Mouse (Mus musculus): ENCODE data around the gene Mmp25. TPM values are rescaled to one million over a fixed set of nuclear protein-coding genes. Genes with fewer than 3 reads are reported as not detected.

Gene Mmp25
- total and polyA plus RNA-seq, 3 experiments = not detected

GRCm38 (mm10) chr17:23677236-23677679 is 32.2 kb upstream of the Mmp25 start, which contains the start of gene Tnfrsf12a:
Gene Tnfrsf12a (minus strand): TSS chr17:23677468.
- H3K9ac ChIP-seq (ENCODE audit: insufficient read depth, low read depth) = peak within 1 kb of the TSS; percentile 39
- H3K27me3 ChIP-seq (replicated peaks) = peaks cover 54% of the 10 kb centered on the region
- peak within 1 kb of the TSS; percentile 69 for H3K4me2 ChIP-seq (ENCODE audit: insufficient read depth, low read depth, poor library complexity, severe bottlenecking)
- dilution Hi-C loops (cut with MboI; ENCODE audit: extremely low pct_ligation_motif_present, extremely low pct_unique_long_range_greater_than_20kb, low sequenced_read_pairs) = no loop called here
- H3K79me2 ChIP-seq (replicated peaks; ENCODE audit: control insufficient read depth, extremely low read depth, insufficient read depth, poor library complexity, severe bottlenecking) = no peaks in the 10 kb centered on the region
- H3K4me1 ChIP-seq (ENCODE audit: control insufficient read depth in 1 of 2, insufficient read depth in 2 of 2) = peaks cover 14 to 42% of the 10 kb centered on the region in 2 experiments
- no peaks in the 10 kb centered on the region for H3K36me3 ChIP-seq (replicated peaks in 1 of 2; ENCODE audit: control insufficient read depth in 1 of 2, insufficient read depth in 1 of 2, low read length in 1 of 2)
- no peak for TF ChIP-seq IRF4 (IDR thresholded peaks at IDR 0.05; ENCODE audit: low read depth, low read length)
- no peak; the same call in 1 of the 2 replicates for TF ChIP-seq SIN3A (IDR thresholded peaks at IDR 0.05; ENCODE audit: low read length)
- TF ChIP-seq ZMIZ1 (IDR thresholded peaks at IDR 0.05; ENCODE audit: low read depth, low read length) = peak; percentile 88; the same call in 1 of the 2 replicates
- TF ChIP-seq MAX (IDR thresholded peaks at IDR 0.05; ENCODE audit: low read length) = no peak
- TF ChIP-seq ZC3H11A (IDR thresholded peaks at IDR 0.05; ENCODE audit: low read depth, low read length) = no peak
- TF ChIP-seq UBTF (IDR thresholded peaks at IDR 0.05; ENCODE audit: low read depth, low read length) = no peak
- TF ChIP-seq ZKSCAN1 (IDR thresholded peaks at IDR 0.05; ENCODE audit: borderline replicate concordance, low read depth, low read length) = no peak
- peak; percentile 67; the same call in 1 of the 2 replicates for TF ChIP-seq TBP (conservative IDR thresholded peaks at IDR 0.05; ENCODE audit: low read depth, low read length)
- TF ChIP-seq JUND (conservative IDR thresholded peaks at IDR 0.05; ENCODE audit: low read depth, low read length) = no peak
- no peak; the same call in 1 of the 2 replicates for TF ChIP-seq POLR2AphosphoS2 (IDR thresholded peaks at IDR 0.05; ENCODE audit: low read depth, low read length)
- peak; percentile 64; the same call in 1 of the 2 replicates for TF ChIP-seq ELF1 (IDR thresholded peaks at IDR 0.05; ENCODE audit: low read depth, low read length)
- TF ChIP-seq BHLHE40 (IDR thresholded peaks at IDR 0.05; ENCODE audit: low read depth, low read length) = no peak
- no peak for TF ChIP-seq KAT2A (IDR thresholded peaks at IDR 0.05; ENCODE audit: insufficient replicate concordance, low read length)
- TF ChIP-seq TCF12 (IDR thresholded peaks at IDR 0.05; ENCODE audit: low read depth, low read length) = peak; percentile 84
- peak; percentile 36; the same call in 1 of the 2 replicates for TF ChIP-seq MXI1 (IDR thresholded peaks at IDR 0.05; ENCODE audit: low read depth, low read length)
- no peak for TF ChIP-seq MAZ (IDR thresholded peaks at IDR 0.05; ENCODE audit: low read depth, low read length)
- TF ChIP-seq HCFC1 (IDR thresholded peaks at IDR 0.05; ENCODE audit: low read depth, low read length) = no peak
- no peak for TF ChIP-seq CHD2 (IDR thresholded peaks at IDR 0.05; ENCODE audit: low read length)
- TF ChIP-seq NELFE (IDR thresholded peaks at IDR 0.05; ENCODE audit: low read depth, low read length) = peak; percentile 79
- TF ChIP-seq ZNF384 (IDR thresholded peaks at IDR 0.05; ENCODE audit: low read depth, low read length) = no peak
- TF ChIP-seq GABPA (IDR thresholded peaks at IDR 0.05; ENCODE audit: insufficient replicate concordance, low read depth, low read length) = no peak
- TF ChIP-seq RCOR1 (conservative IDR thresholded peaks at IDR 0.05; ENCODE audit: low read depth, low read length) = no peak
- TF ChIP-seq MEF2A (IDR thresholded peaks at IDR 0.05; ENCODE audit: borderline replicate concordance, low read depth, low read length) = no peak
- TF ChIP-seq MAFK (IDR thresholded peaks at IDR 0.05; ENCODE audit: insufficient replicate concordance, low read length) = no peak
- TF ChIP-seq EP300 (IDR thresholded peaks at IDR 0.05; ENCODE audit: low read length) = no peak
- no peak for TF ChIP-seq MYC (IDR thresholded peaks at IDR 0.05; ENCODE audit: low read depth, low read length)
- no peak for TF ChIP-seq USF2 (conservative IDR thresholded peaks at IDR 0.05; ENCODE audit: low read depth, low read length)
- TF ChIP-seq CTCF (conservative IDR thresholded peaks at IDR 0.05 in 1 of 2, IDR thresholded peaks at IDR 0.05 in 1 of 2; ENCODE audit: low read depth in 2 of 2, low read length in 2 of 2) = no peak
- no peak for TF ChIP-seq USF1 (IDR thresholded peaks at IDR 0.05; ENCODE audit: low read depth, low read length)
- TF ChIP-seq SMC3 (IDR thresholded peaks at IDR 0.05; ENCODE audit: low read depth, low read length) = no peak
- TF ChIP-seq RAD21 (IDR thresholded peaks at IDR 0.05; ENCODE audit: low read depth, low read length) = no peak
- TF ChIP-seq NRF1 (IDR thresholded peaks at IDR 0.05; ENCODE audit: low read depth, low read length) = no peak
- no peak for TF ChIP-seq CHD1 (IDR thresholded peaks at IDR 0.05; ENCODE audit: low read depth, low read length)
- TF ChIP-seq POLR2A (IDR thresholded peaks at IDR 0.05; ENCODE audit: low read depth, low read length) = peak; percentile 92
- no peak for TF ChIP-seq JUN (IDR thresholded peaks at IDR 0.05; ENCODE audit: insufficient read depth, low read depth, low read length)
- TF ChIP-seq ETS1 (conservative IDR thresholded peaks at IDR 0.05; ENCODE audit: low read depth, low read length) = no peak
- no peak for TF ChIP-seq PAX5 (IDR thresholded peaks at IDR 0.05; ENCODE audit: low read length)
- TF ChIP-seq E2F4 (IDR thresholded peaks at IDR 0.05; ENCODE audit: insufficient replicate concordance, low read depth, low read length) = 0 out of 2 replicates have a peak, but pooled peaks have one; percentile 34
- in situ Hi-C loops (cut with MboI; ENCODE audit: low pct_ligation_motif_present, low pct_unique_long_range_greater_than_20kb, low sequenced_read_pairs) = loop anchor here (10.0 kb wide), 1 partner anchor 48 kb away; the partner anchor contains the start of genes 1520401A03Rik and Pkmyt1
- no peaks in the 10 kb centered on the region for H3K9me3 ChIP-seq (replicated peaks; ENCODE audit: low read length)
- DNase-seq (ENCODE audit: extremely low read depth) = peak; percentile 76
- H3K4me3 ChIP-seq (replicated peaks in 1 of 3; ENCODE audit: low read depth in 2 of 3, low read length in 2 of 3, poor library complexity in 1 of 3) = peak within 1 kb of the TSS; percentile 51 to 73 (median 66)
- H3K27ac ChIP-seq (ENCODE audit: insufficient read depth, low read depth) = no peak within 1 kb of the TSS
